Mouse (Mus musculus) limb, embryonic 15.5 days (tissue): Measurements from ENCODE around the gene Cpeb2. TPM values are rescaled to one million over a fixed set of nuclear protein-coding genes. Genes with fewer than 3 reads are reported as not detected.

Experiments used
- ATAC-seq: fragments of 200-750 bp; cut with Nextera tagmentation; 2 replicates; pipeline ENCODE4 v1.8.0; 2017; ENCODE audit warnings: low read depth, moderate TSS enrichment; ENCODE audit not compliant: insufficient number of reproducible peaks, low FRiP score, low TSS enrichment
- H3K27ac ChIP-seq: fragments of 300-500 bp; sonication (generic); 2 replicates; pipeline ENCODE4 v1.5.1; 2015; ENCODE audit warnings: moderate library complexity, mild to moderate bottlenecking, inconsistent platforms
- H3K27me3 ChIP-seq: fragments of 300-500 bp; sonication (generic); 2 replicates; pipeline ENCODE4 v1.6.1; 2015; ENCODE audit warnings: inconsistent platforms
- H3K36me3 ChIP-seq: fragments of 300-500 bp; sonication (generic); 2 replicates; pipeline ENCODE4 v1.6.1; 2015; ENCODE audit warnings: inconsistent platforms
- H3K4me1 ChIP-seq: fragments of 300-500 bp; sonication (generic); 2 replicates; pipeline ENCODE4 v1.6.1; 2015; ENCODE audit warnings: inconsistent platforms
- H3K4me2 ChIP-seq: fragments of 300-500 bp; sonication (generic); 2 replicates; pipeline ENCODE4 v1.6.1; 2015; ENCODE audit warnings: mild to moderate bottlenecking, inconsistent platforms
- H3K4me3 ChIP-seq: fragments of 300-500 bp; sonication (generic); 2 replicates; pipeline ENCODE4 v1.5.1; 2015; ENCODE audit warnings: mild to moderate bottlenecking, inconsistent platforms
- H3K9ac ChIP-seq: fragments of 300-500 bp; sonication (generic); 2 replicates; pipeline ENCODE4 v1.6.1; 2015; ENCODE audit warnings: inconsistent platforms
- H3K9me3 ChIP-seq: fragments of 300-500 bp; sonication (generic); 2 replicates; pipeline ENCODE4 v1.6.1; 2016; ENCODE audit warnings: inconsistent platforms
- WGBS: fragments of 180-500 bp; shearing (Covaris S2); methylation state at CpG from one replicate; pipeline ENCODE4 v1.1.7; 2015; 5-methylcytosine and 5-hydroxymethylcytosine counted together
- polyA plus RNA-seq: library from polyadenylated mRNA; unstranded; fragments of >200 nt; fragmentation: Nextera tagmentation; extraction: Ambion mirVana; gene quantifications from 2 replicates; pipeline ENCODE4 v1.2.1, GENCODE M21; 2015

Cpeb2 gene
- polyA plus RNA-seq, 1 experiment from 2014 or later: 6.0 TPM

- Histone ChIP-seq H3K9me3 (no peaks in the 10 kb centered on the region), H3K4me2 (no peak overlapping the region), H3K4me3 (no peak overlapping the region), H3K4me1 (no peaks in the 10 kb centered on the region), H3K36me3 (no peaks in the 10 kb centered on the region), H3K9ac (no peak overlapping the region), H3K27me3 (no peaks in the 10 kb centered on the region), H3K27ac (no peak overlapping the region)
- WGBS: 91% methylated on average over 8 of the region's 8 CpGs
- no peak for ATAC-seq
Observed at GRCm38 (mm10) chr5:43246236-43246635, 13.3 kb downstream of the Cpeb2 start.

- Histone ChIP-seq H3K36me3 (no peaks in the 10 kb centered on the region), H3K27ac (no peak overlapping the region), H3K9ac (no peak overlapping the region), H3K9me3 (no peaks in the 10 kb centered on the region), H3K4me3 (no peak overlapping the region), H3K4me1 (no peaks in the 10 kb centered on the region), H3K4me2 (no peak overlapping the region), H3K27me3 (no peaks in the 10 kb centered on the region)
- no peak for ATAC-seq
- 83% methylated on average over 6 of the region's 6 CpGs for WGBS
Observed at GRCm38 (mm10) chr5:43246954-43247353, 14.0 kb downstream of the Cpeb2 start.

GRCm38 (mm10) chr5:43248001-43248430, 15.0 kb downstream of the Cpeb2 start:
- H3K27me3 ChIP-seq: no peaks in the 10 kb centered on the region
- no peak for ATAC-seq
- H3K4me2 ChIP-seq: no peak overlapping the region
- no peak overlapping the region for H3K4me3 ChIP-seq
- H3K27ac ChIP-seq: no peak overlapping the region
- H3K4me1 ChIP-seq: no peaks in the 10 kb centered on the region
- WGBS: 48% methylated on average over 3 of the region's 3 CpGs
- no peaks in the 10 kb centered on the region for H3K9me3 ChIP-seq
- H3K36me3 ChIP-seq: no peaks in the 10 kb centered on the region
- no peak overlapping the region for H3K9ac ChIP-seq

- Histone ChIP-seq H3K9ac (no peak overlapping the region), H3K27me3 (no peaks in the 10 kb centered on the region), H3K27ac (no peak overlapping the region), H3K4me3 (no peak overlapping the region), H3K4me2 (no peak overlapping the region), H3K4me1 (no peaks in the 10 kb centered on the region), H3K36me3 (no peaks in the 10 kb centered on the region), H3K9me3 (no peaks in the 10 kb centered on the region)
- 85% methylated on average over 2 of the region's 2 CpGs for WGBS
- ATAC-seq: no peak
Observed at GRCm38 (mm10) chr5:43257490-43257889, 24.5 kb downstream of the Cpeb2 start.

GRCm38 (mm10) chr5:43258472-43259142, 25.6 kb downstream of the Cpeb2 start:
- Histone ChIP-seq H3K9ac (no peak overlapping the region), H3K4me1 (no peaks in the 10 kb centered on the region), H3K4me2 (no peak overlapping the region), H3K27ac (no peak overlapping the region), H3K4me3 (no peak overlapping the region), H3K36me3 (no peaks in the 10 kb centered on the region), H3K27me3 (no peaks in the 10 kb centered on the region), H3K9me3 (no peaks in the 10 kb centered on the region)
- ATAC-seq: no peak
- 90% methylated on average over 3 of the region's 3 CpGs for whole genome bisulfite sequencing

- H3K27ac ChIP-seq: no peak overlapping the region
- no peaks in the 10 kb centered on the region for H3K4me1 ChIP-seq
- ATAC-seq: no peak
- H3K9me3 ChIP-seq: no peaks in the 10 kb centered on the region
- no peak overlapping the region for H3K9ac ChIP-seq
- 78% methylated on average over 6 of the region's 6 CpGs for WGBS
- no peak overlapping the region for H3K4me2 ChIP-seq
- H3K36me3 ChIP-seq: no peaks in the 10 kb centered on the region
- H3K27me3 ChIP-seq: no peaks in the 10 kb centered on the region
- H3K4me3 ChIP-seq: no peak overlapping the region
Observed at GRCm38 (mm10) chr5:43261814-43262213, 28.8 kb downstream of the Cpeb2 start.

DNA sequence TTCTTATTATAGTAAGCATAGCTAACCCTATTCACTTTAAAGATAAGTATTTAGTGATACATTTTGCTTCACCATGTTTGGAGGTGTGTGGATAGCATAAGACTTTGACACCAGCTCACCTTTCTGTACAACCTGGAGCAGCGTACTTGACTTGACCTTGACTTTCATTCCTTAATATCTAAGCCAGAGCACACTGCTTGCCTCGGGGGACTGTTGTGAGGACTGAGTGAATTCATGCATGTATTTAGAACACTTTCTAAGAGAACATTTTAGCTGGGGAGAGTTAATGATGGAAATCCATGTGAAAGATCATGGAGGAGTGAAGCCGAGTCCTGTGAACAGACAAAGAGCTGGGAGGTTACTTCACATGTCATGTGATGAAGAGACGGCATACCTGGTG, 31.0 kb downstream of the Cpeb2 start:
- no peaks in the 10 kb centered on the region for H3K4me1 ChIP-seq
- no peaks in the 10 kb centered on the region for H3K27me3 ChIP-seq
- H3K27ac ChIP-seq: no peak overlapping the region
- H3K9me3 ChIP-seq: no peaks in the 10 kb centered on the region
- H3K4me3 ChIP-seq: no peak overlapping the region
- no peaks in the 10 kb centered on the region for H3K36me3 ChIP-seq
- H3K9ac ChIP-seq: no peak overlapping the region
- WGBS: 86% methylated on average over 4 of the region's 4 CpGs
- ATAC-seq: no peak
- no peak overlapping the region for H3K4me2 ChIP-seq

DNA sequence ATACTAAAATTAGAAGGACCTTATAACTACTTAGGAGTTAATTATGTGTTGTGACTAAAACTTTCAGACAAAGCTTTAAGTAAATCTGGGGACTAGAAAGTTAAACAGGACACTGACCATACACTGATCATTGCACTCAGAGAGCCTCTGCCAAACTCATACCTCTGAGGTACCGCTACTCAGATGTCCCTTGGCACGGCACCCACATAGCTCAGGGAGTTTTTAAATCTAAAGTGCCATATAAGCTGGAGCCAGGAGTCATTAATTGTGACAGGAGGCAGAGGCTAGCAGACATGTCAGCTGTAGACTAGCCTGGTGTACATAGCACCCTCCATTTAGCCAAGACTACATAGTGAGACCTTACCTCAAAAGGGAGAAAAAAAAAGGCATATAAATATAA, 31.7 kb downstream of the Cpeb2 start:
- no peaks in the 10 kb centered on the region for H3K27me3 ChIP-seq
- WGBS: 86% methylated on average over 2 of the region's 2 CpGs
- H3K4me3 ChIP-seq: no peak overlapping the region
- H3K9me3 ChIP-seq: no peaks in the 10 kb centered on the region
- no peak overlapping the region for H3K9ac ChIP-seq
- no peak overlapping the region for H3K4me2 ChIP-seq
- no peaks in the 10 kb centered on the region for H3K36me3 ChIP-seq
- ATAC-seq: no peak
- H3K27ac ChIP-seq: no peak overlapping the region
- no peaks in the 10 kb centered on the region for H3K4me1 ChIP-seq

DNA sequence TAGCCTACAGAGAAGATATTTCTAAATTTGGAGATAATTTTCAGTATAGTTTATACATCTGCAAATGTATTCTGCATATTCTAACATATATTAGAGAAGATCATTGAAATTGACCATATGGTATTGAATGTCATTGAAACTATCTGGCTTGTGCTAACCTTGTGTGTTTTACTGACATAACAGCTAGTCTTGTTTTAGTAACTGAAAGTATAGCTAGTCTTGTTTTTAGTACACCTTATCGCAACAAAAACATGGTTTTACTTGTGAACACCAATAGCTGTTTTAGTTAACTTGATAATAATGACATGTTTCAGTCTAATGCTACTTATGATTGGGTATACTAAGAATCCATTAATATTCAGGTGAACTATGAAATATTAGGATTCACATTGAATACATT, 45.0 kb downstream of the Cpeb2 start:
- no peak for ATAC-seq
- Histone ChIP-seq H3K9ac (no peak overlapping the region), H3K36me3 (no peaks in the 10 kb centered on the region), H3K9me3 (no peaks in the 10 kb centered on the region), H3K27ac (no peak overlapping the region), H3K4me3 (no peak overlapping the region), H3K4me2 (no peak overlapping the region), H3K4me1 (no peaks in the 10 kb centered on the region), H3K27me3 (no peaks in the 10 kb centered on the region)
- WGBS: 88% methylated on average over 1 of the region's 1 CpGs

DNA sequence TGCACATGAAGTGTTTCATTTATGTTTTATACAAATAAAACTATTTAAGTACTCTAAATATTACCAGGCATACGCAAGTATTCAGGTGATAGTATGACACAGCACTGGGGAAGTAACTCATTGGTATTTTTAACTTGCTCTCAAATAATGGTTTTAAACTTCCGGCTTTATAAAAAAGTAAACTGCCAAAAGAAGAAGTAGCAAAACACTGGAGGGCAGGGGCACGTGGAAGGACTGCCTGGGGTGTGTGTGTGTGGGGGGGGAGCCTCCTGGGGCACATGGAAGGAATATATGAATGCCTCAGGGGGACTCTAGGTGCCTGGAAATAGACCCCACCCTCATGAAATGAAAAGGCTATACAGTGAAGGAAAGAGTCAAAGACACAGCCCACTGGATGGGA, 46.8 kb downstream of the Cpeb2 start:
- Histone ChIP-seq H3K9ac (no peak overlapping the region), H3K4me1 (no peaks in the 10 kb centered on the region), H3K27ac (no peak overlapping the region), H3K4me2 (no peak overlapping the region), H3K9me3 (no peaks in the 10 kb centered on the region), H3K27me3 (no peaks in the 10 kb centered on the region), H3K4me3 (no peak overlapping the region), H3K36me3 (no peaks in the 10 kb centered on the region)
- 68% methylated on average over 3 of the region's 3 CpGs for WGBS
- no peak; the same call in 1 of the 2 replicates for ATAC-seq

GRCm38 (mm10) chr5:43285756-43286155, 52.8 kb downstream of the Cpeb2 start:
- ATAC-seq: no peak
- 88% methylated on average over 12 of the region's 12 CpGs for WGBS

DNA sequence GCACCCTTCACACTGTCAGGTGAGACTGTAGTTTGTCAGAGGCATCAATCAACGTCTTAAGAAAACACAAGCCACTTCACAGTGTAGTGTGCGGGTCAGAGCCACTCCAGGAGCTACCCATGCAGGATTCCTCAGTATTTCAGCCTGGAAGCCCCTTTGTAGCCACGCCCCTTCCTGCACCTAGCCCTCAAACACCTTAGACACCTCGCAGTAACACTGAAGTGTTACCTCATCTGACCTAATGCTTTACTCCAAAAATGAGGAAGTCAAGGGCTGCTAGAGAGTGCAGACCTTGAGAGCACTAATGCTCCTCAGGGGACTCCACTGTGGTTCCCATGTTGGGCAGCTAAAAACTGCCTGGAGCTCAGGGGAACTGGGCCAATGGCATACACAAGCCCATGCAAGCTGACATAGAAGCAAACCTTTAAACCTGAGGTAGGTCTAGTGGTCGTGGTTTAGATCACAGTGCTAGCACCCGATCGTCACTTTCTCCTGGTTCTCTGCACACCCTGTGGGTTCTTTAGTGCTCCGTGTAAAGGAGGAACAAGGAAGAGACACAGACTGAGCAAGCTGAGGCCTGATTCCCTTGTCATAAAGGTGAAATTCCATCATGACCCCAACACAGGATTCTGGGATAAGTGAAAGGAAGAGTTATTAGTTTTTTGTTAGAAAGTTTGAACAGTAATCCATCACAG, 56.9 kb downstream of the Cpeb2 start:
- no peak overlapping the region for H3K4me3 ChIP-seq
- no peaks in the 10 kb centered on the region for H3K27me3 ChIP-seq
- no peaks in the 10 kb centered on the region for H3K4me1 ChIP-seq
- H3K9me3 ChIP-seq: no peaks in the 10 kb centered on the region
- no peak overlapping the region for H3K4me2 ChIP-seq
- ATAC-seq: no peak; the same call in 1 of the 2 replicates
- WGBS: 60% methylated on average over 8 of the region's 8 CpGs
- no peak overlapping the region for H3K27ac ChIP-seq
- H3K9ac ChIP-seq: no peak overlapping the region
- peaks cover 8% of the 10 kb centered on the region for H3K36me3 ChIP-seq

More at GRCm38 (mm10) chr5:43285756-43286155, 52.8 kb downstream of the Cpeb2 start:
- H3K4me3 ChIP-seq: no peak overlapping the region
- no peaks in the 10 kb centered on the region for H3K27me3 ChIP-seq
- H3K9ac ChIP-seq: no peak overlapping the region
- peaks cover 8% of the 10 kb centered on the region for H3K36me3 ChIP-seq
- no peak overlapping the region for H3K4me2 ChIP-seq
- H3K4me1 ChIP-seq: no peaks in the 10 kb centered on the region
- H3K27ac ChIP-seq: no peak overlapping the region
- no peaks in the 10 kb centered on the region for H3K9me3 ChIP-seq
